Mouse (Mus musculus) embryonic facial prominence, embryonic 14.5 days (tissue): Measurements from ENCODE around the gene Lrp1. TPM values are rescaled to one million over a fixed set of nuclear protein-coding genes. Genes with fewer than 3 reads are reported as not detected.
"Not testable (repeated sequence)": the region's sequence is repeated elsewhere in the genome, so short reads cannot be mapped to it uniquely, and the experiment has no call there.

Experiments used
- ATAC-seq: fragments of 200-750 bp; cut with Nextera tagmentation; 2 replicates; pipeline ENCODE4 v1.8.0; 2017; ENCODE audit warnings: low read depth, moderate number of reproducible peaks, moderate TSS enrichment
- DNase-seq: peaks from one replicate; pipeline ENCODE4 v3.0.0-alpha.2; 2015; ENCODE audit warnings: low spot score
- H3K27ac ChIP-seq: fragments of 300-500 bp; sonication (generic); replicated peaks from 2 replicates; pipeline ENCODE4 v1.5.1; 2014; ENCODE audit warnings: low read depth, mild to moderate bottlenecking, low read length, moderate library complexity
- H3K27me3 ChIP-seq: fragments of 300-500 bp; sonication (generic); replicated peaks from 2 replicates; pipeline ENCODE4 v1.6.1; 2014; ENCODE audit warnings: low read length; ENCODE audit not compliant: control insufficient read depth, insufficient read depth
- H3K36me3 ChIP-seq: fragments of 300-500 bp; sonication (generic); 2 replicates; pipeline ENCODE4 v1.6.1; 2014; ENCODE audit warnings: low read length, mixed read lengths; ENCODE audit not compliant: control insufficient read depth, insufficient read depth
- H3K4me1 ChIP-seq: fragments of 300-500 bp; sonication (generic); 2 replicates; pipeline ENCODE4 v1.6.1; 2014; ENCODE audit warnings: antibody characterized with exemption, low read length; ENCODE audit not compliant: control insufficient read depth, insufficient read depth
- H3K4me2 ChIP-seq: fragments of 300-500 bp; sonication (generic); 2 replicates; pipeline ENCODE4 v1.6.1; 2014; ENCODE audit warnings: low read depth, mild to moderate bottlenecking, low read length, moderate library complexity, mixed read lengths
- H3K4me3 ChIP-seq: fragments of 300-500 bp; sonication (generic); 2 replicates; pipeline ENCODE4 v1.5.1; 2014; ENCODE audit warnings: low read depth, mild to moderate bottlenecking, low read length
- H3K9ac ChIP-seq: fragments of 300-500 bp; sonication (generic); 2 replicates; pipeline ENCODE4 v1.6.1; 2014; ENCODE audit warnings: low read depth, mild to moderate bottlenecking, low read length, moderate library complexity, mixed read lengths
- H3K9me3 ChIP-seq: fragments of 300-500 bp; sonication (generic); 2 replicates; pipeline ENCODE4 v1.6.1; 2016; ENCODE audit warnings: low read length; ENCODE audit not compliant: control insufficient read depth
- WGBS: fragments of 180-500 bp; shearing (Covaris S2); extraction: QIAGEN DNeasy Blood & Tissue Kit; methylation state at CpG from one replicate; pipeline ENCODE4 v1.1.7; 2014; 5-methylcytosine and 5-hydroxymethylcytosine counted together
- polyA plus RNA-seq: library from polyadenylated mRNA; unstranded; fragments of >200 nt; fragmentation: Nextera tagmentation; extraction: Ambion mirVana; gene quantifications from 2 replicates; pipeline ENCODE4 v1.2.1, GENCODE M21; 2014

The Lrp1 gene
- polyA plus RNA-seq, 1 experiment from 2014 or later = 137 TPM

DNA sequence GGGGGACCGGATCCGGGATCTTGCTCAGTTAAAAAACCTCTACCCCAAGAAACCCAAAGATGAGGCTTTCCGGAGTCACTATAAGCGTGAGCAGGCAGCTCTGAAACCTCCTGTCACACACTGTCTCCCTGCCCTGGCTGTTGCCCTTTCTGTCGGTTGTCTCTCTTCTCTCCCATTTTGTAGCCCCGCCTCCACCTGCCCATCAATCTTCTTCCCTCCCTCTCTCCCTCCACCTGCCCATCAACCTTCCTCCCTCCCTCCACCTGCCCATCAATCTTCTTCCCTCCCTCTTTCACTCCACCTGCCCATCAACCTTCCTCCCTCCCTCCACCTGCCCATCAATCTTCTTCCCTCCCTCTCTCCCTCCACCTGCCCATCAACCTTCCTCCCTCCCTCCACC, 36.7 kb upstream of the Lrp1 start:
- 60% methylated on average over 6 of the region's 6 CpGs for WGBS
- H3K9ac ChIP-seq, H3K4me3 ChIP-seq, H3K4me2 ChIP-seq, DNase-seq, H3K27ac ChIP-seq, H3K9me3 ChIP-seq, ATAC-seq, H3K27me3 ChIP-seq: not testable (repeated sequence)
- Histone ChIP-seq H3K4me1 (peaks cover 14% of the 10 kb centered on the region), H3K36me3 (peaks cover 58% of the 10 kb centered on the region)

DNA sequence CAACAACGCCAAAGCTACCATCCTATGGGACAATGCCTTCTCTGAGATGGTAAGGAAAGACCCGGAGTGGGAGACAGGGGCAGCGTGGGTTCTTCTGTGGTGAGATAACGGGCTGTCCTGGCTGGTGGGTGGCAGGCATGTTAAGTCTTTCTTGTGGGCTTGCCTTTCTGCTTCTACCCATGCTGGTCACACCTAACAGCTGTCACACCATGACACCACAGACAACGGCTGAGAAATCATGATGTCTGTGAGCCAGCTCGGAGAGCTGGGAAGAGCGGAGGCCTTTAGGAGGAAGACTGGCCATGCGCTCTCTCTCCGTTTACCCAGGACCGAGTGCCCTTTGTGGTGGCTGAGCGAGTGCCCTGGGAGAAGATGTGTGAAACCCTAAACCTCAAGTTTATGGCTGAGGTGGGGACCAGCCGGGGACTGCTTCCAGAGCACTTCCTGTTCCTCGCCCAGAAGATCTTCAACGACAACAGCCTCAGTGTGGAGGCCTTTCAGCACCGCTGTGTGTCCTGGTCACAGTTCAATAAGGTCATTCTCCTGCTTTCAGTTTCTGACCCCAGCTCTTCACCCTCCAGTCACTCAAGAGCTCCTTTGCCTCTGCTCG, 34.1 kb upstream of the Lrp1 start:
- Histone ChIP-seq H3K27ac (no peak overlapping the region), H3K4me2 (no peak overlapping the region), H3K4me3 (no peak overlapping the region), H3K36me3 (peaks cover 60% of the 10 kb centered on the region), H3K4me1 (no peaks in the 10 kb centered on the region), H3K9ac (no peak overlapping the region), H3K27me3 (no peaks in the 10 kb centered on the region), H3K9me3 (no peaks in the 10 kb centered on the region)
- WGBS = 59% methylated on average over 16 of the region's 16 CpGs
- DNase-seq (no peak), ATAC-seq (no peak)

DNA sequence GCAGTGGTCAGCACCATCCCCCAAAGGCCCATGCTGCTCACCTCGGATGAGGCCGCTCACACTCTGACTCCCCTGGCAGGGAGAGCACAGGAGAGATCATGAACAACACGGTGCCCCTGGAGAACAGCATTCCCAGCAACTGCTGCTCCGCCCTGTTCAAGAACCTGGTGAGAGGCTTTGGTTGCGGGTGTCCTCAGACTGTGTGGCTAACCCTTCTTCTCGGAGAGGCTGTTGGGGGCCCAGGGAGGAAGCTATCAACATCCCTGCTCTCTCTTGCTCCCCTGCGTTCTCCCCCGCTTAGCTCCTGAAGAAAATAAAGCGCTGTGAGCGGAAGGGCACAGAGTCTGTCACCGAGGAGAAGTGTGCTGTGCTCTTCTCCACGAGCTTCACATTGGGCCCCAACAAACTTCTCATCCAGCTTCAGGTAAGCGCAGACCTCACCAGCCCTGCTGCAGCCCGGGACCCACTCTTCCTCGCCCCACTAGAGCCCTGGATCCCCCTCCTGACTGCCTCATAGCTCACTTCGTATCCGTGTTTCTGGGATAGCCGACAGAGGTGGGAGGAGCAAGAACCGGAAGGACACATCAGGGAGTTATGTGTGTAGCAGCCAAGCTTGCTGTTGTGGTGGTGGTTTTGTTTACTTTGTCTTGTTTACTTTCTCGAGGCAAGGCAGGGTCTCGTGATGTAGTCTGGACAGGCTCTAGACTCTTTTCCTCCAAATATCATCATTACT, 32.1 kb upstream of the Lrp1 start:
- Histone ChIP-seq H3K4me1 (no peaks in the 10 kb centered on the region), H3K36me3 (peaks cover 67% of the 10 kb centered on the region), H3K27me3 (no peaks in the 10 kb centered on the region), H3K9me3 (no peaks in the 10 kb centered on the region), H3K27ac (no peak overlapping the region), H3K4me2 (peak overlapping the region; percentile 26), H3K4me3 (no peak overlapping the region), H3K9ac (0 out of 2 replicates have a peak overlapping the region, but pooled peaks have one; percentile 32)
- DNase-seq = no peak
- 47% methylated on average over 21 of the region's 21 CpGs for WGBS
- no peak for ATAC-seq

DNA sequence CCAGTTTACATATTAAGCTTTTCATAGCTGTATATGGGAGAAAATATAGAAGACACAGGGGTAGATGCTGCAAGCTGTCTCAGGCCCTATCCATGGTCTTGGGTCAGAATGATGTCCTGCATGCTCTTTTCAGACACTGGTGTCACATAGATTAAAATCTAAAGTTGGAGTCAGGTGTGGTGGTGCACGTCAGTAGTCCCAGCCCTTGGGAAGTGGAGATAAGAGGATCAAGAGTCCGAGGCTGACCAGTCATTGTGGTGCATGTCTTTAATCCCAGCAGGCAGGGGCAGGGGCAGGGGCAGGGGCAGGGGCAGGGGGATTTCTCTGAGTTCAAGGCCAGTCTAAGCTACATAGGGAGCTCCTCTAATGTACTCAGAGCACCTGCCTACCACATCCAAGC, 24.8 kb upstream of the Lrp1 start:
- peaks cover 16% of the 10 kb centered on the region for H3K36me3 ChIP-seq
- no peak overlapping the region for H3K9ac ChIP-seq
- H3K4me3 ChIP-seq = no peak overlapping the region
- H3K9me3 ChIP-seq = no peaks in the 10 kb centered on the region
- no peak for DNase-seq
- ATAC-seq = no peak
- no peak overlapping the region for H3K27ac ChIP-seq
- WGBS = 61% methylated on average over 2 of the region's 2 CpGs
- peaks cover 18% of the 10 kb centered on the region for H3K4me1 ChIP-seq
- H3K4me2 ChIP-seq = no peak overlapping the region
- no peaks in the 10 kb centered on the region for H3K27me3 ChIP-seq

DNA sequence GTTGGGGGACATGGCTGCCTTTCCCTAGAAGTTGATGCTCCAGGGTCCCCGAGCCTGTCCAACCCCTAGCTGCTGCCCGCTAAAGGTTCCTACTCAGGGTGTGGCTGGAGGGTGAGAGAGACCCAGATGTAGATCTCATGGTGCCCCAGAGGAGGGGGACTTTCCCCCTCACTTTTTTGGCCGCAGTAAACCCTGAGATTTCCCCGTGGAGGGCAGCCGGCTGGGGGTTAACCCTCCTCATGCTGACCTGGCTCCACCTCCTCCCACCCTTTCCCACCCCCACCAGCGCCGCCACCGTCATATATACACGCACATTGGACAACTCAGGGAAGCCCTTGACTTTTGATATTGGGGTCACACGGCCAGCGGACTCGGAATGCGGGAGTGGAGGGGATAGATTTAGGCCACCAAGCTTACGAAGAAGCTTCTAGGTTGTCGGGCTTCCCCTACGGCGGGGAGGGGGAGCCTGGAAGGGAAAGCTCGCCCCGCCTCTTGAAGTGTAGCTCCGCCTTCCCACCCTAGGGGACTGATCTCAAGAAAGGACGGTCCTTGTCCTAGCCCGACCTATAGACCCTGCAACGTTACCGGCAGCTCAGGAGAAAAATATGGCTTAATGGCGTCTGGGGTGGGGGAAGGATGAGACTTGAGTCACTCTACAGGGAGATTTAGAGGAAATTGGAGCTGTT, 22.7 kb upstream of the Lrp1 start:
- H3K27ac ChIP-seq = peak overlapping the region; percentile 91
- H3K9ac ChIP-seq = peak overlapping the region; percentile 75
- H3K4me3 ChIP-seq = peak overlapping the region; percentile 56
- H3K4me1 ChIP-seq = peaks cover 18% of the 10 kb centered on the region
- peak overlapping the region; percentile 87 for H3K4me2 ChIP-seq
- H3K9me3 ChIP-seq = no peaks in the 10 kb centered on the region
- ATAC-seq (peak; percentile 66), DNase-seq (peak; percentile 86)
- H3K27me3 ChIP-seq = no peaks in the 10 kb centered on the region
- 1% methylated on average over 24 of the region's 25 CpGs for WGBS
- H3K36me3 ChIP-seq = peaks cover 5% of the 10 kb centered on the region; the same call in 1 of the 2 replicates

DNA sequence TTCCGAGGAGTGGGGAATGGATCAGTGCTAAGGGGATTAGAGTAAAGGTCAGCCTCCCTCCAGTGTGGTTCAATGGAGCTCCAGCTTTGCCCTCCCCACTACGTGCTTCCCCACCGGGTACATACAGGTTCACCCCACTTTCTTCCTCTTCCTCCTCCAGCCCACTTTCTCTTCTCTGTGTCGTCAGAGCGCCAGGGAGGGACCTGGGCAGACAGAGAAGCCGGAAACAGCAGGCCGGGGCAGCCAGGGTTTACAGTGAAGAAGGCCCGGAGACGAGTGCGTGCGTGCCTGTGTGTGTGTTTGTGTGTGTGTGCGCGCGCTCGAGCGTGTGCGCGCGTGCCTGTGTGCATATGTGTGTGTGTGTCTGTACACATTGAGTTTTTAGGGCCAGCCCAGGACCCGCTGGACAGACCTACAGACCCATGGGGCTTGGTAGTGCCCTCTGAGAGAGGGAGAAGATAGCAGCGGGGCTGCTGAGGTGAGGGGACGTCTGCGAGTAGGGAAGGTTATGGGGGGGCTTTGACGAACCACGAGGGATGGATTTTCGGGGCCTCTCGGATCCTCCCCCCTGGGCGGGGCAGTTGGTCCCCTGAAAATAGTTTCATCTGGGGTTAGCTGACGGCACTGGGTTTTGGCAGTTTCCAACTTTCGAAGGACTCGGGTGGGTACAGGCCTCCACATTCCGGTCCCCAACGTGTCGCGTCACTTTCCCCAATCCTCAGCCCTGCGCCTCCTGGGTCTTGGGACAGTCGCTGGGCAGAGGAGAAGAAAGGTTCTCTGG, 22.0 kb upstream of the Lrp1 start, which contains the start of gene Stat6:
TSS of gene Stat6 (plus strand) at position 215 of the 781 bp plus-strand sequence.
- 3% methylated on average over 31 of the region's 37 CpGs for WGBS
- Histone ChIP-seq H3K9me3 (no peaks in the 10 kb centered on the region), H3K36me3 (no peaks in the 10 kb centered on the region), H3K4me1 (peaks cover 18% of the 10 kb centered on the region), H3K9ac (peak within 1 kb of the TSS; percentile 75), H3K27me3 (no peaks in the 10 kb centered on the region), H3K4me2 (peak within 1 kb of the TSS; percentile 87), H3K4me3 (peak within 1 kb of the TSS; percentile 56), H3K27ac (peak within 1 kb of the TSS; percentile 91)
- DNase-seq (peak; percentile 83), ATAC-seq (peak; percentile 60)

DNA sequence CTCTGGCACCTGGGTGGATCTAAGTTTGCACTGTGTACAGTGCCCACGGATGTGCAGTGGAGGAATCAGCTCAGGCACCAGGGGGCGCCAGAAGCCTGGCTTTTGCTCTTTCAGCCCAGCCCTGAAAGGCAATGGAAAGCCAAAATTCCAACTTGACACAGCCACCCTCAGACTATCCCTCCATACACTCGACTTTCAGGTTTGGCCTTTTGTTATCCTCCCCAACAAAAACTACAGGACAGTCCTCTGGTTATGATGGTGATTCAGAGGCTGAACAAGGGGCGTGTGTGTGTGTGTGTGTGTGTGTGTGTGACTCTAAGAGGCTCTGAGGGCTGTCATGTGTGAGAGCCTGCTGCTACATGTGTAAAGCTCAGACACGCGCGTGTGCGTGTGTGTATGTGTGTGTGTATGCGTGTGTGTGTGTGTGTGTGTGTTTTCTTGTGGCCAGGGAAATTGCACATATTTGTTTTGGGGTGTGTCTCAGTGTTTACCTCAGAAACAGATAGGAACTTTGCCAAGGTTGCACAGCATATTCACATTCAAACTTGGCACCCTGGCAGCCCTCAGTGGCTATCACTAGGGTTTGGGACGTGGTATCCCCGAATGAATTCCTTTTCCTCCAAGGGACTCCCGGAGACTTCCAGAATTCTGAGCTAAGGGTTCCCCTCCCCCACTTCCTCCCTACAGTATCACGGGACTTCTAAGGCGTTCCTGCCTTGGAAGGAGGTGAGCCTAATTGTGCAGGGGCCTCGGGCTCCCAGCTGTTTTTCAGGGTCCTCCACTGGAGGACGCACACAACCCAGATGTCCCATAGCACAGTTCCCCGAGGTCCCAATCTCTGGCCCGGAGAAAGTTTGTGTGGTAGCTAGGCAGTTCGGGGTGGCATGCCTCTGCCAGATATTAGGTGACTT, 21.2 kb upstream of the Lrp1 start:
- ATAC-seq (peak; percentile 85), DNase-seq (peak; percentile 91)
- no peaks in the 10 kb centered on the region for H3K9me3 ChIP-seq
- no peaks in the 10 kb centered on the region for H3K27me3 ChIP-seq
- peak overlapping the region; percentile 91 for H3K27ac ChIP-seq
- no peaks in the 10 kb centered on the region for H3K36me3 ChIP-seq
- 9% methylated on average over 19 of the region's 19 CpGs for WGBS
- H3K4me2 ChIP-seq = peak overlapping the region; percentile 87
- H3K9ac ChIP-seq = peak overlapping the region; percentile 75
- peaks cover 18% of the 10 kb centered on the region for H3K4me1 ChIP-seq
- H3K4me3 ChIP-seq = peak overlapping the region; percentile 56
